Mouse (Mus musculus): ENCODE measurements at regions not wholly inside any gene's neighbourhood (a gene's known extent, or its start where the extent isn't known, plus 50 kb on each side); places are given as distances from the start of the nearest gene placed in this dataset.

DNA sequence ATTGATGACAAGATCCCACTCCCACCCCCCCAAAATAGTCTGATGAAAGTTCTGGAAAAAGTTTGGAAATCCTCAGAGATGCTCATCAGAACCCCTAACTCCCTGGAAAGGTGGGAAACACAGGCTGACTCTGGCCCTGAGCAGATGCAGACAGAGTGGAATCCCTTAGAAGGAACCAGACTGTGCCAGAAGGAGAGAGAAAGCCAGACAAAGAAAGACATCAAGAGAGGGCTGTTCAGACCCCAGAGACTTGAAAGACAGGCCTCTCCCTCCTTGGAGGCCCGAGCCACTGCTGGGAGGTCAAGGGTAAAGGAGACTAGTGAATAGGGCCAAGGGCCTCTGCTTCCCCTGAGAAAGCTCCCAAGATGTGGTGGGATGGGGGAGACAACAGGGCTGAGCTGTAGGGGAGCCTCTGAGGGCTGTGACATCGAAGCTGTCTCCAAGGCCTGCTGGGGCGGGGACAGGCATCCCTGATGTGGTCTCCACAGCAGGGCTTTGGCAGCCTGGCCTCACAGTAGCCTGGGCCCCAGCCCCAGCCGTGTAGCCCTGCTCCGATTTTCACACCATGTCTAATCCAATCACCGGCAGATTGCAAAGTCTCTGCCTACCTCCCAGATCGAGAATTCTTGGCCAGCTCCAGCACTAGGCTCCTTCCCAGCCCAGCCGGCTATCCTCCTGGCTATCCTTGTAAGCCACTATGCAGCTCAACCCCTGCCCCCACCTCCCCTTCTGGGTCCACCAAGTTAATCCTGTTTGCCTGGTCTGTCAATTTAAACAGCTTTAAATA lies 83.5 kb upstream of the Parp11 start:
- no peak overlapping the region for H3K4me2 ChIP-seq
- peaks cover 47% of the 10 kb centered on the region for H3K27me3 ChIP-seq (replicated peaks)
- WGBS (ENCODE audit: insufficient replicate concordance) = 40% methylated on average over 8 of the region's 8 CpGs
- no peaks in the 10 kb centered on the region for H3K36me3 ChIP-seq
- H3K9ac ChIP-seq = no peak overlapping the region
- no peak for ATAC-seq
- no peaks in the 10 kb centered on the region for H3K9me3 ChIP-seq (replicated peaks)
- H3K4me1 ChIP-seq = peaks cover 12% of the 10 kb centered on the region
- no peak overlapping the region for H3K27ac ChIP-seq
- no peak overlapping the region for H3K4me3 ChIP-seq

DNA sequence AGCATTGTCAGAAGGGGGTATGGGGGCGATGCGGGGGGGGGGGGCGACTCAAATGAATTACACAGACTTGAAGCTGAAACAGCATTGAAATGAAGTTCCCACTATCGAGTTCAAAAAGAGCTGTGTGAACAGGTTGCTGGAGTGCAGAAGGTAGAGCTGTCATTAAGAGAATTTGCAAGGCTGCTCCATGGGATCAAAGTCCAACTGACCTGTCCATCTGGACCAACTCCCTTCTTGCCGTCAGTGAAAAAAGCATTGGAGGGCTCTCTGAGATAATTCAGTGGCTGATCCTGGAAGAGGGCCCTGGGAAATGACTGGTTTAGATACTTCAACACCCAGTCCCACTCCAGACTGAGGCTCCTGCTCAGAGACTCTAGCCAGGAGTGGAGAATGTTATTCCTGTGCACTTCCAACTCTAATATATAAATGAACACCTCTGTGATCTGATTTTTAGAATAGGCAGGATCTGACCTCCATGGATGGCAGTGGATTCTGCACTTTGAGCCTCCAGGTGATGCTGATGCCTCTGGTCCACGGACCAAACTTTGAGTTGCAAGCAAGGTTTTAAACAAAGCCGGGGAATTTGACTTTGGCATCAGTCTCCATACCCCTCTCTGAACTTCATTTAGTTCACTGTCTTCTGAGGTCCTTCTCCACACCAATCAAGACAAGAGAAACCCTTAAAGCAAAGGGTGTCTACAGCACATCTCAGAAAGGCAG lies 82.6 kb upstream of the Parp11 start:
- Histone ChIP-seq H3K4me2 (no peak overlapping the region), H3K4me3 (no peak overlapping the region), H3K9ac (no peak overlapping the region), H3K27ac (no peak overlapping the region), H3K36me3 (no peaks in the 10 kb centered on the region), H3K4me1 (peaks cover 8% of the 10 kb centered on the region), H3K9me3 (replicated peaks) (no peaks in the 10 kb centered on the region), H3K27me3 (replicated peaks) (peaks cover 47% of the 10 kb centered on the region)
- no peak for ATAC-seq
- WGBS (ENCODE audit: insufficient replicate concordance) = 32% methylated on average over 7 of the region's 7 CpGs

DNA sequence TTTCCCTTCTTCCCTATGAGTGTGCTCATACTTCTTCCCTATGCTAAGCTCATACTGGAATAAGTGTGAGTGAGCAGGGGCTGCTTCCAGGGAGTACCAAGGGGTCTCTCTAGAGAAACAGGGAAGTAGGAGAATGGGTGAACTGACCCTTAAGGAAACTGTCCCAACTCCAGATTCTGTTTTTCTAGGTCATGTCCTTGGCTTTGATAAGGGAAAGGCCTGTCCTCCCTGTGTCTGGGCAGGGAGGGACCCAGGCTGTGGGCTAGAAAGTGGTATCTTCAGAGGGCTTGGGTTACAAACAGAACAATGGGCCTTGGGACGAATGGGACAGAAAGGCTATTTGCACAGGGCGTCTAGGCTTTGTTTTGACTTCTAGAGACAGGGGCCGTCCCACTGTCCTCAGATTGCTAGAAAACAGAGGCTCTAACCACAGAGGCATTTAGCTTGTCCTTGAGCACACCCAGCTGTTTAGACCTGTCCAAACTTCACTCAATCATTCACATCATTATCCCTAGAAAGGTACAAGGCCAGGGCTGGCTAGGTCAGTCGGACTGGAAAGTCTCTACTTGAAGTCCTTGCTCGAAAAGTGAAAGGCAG lies 82.0 kb upstream of the Parp11 start:
- Histone ChIP-seq H3K9ac (no peak overlapping the region), H3K4me2 (no peak overlapping the region), H3K4me3 (no peak overlapping the region), H3K36me3 (no peaks in the 10 kb centered on the region), H3K9me3 (replicated peaks) (no peaks in the 10 kb centered on the region), H3K27me3 (replicated peaks) (peaks cover 47% of the 10 kb centered on the region), H3K4me1 (peaks cover 6% of the 10 kb centered on the region; the same call in 1 of the 2 replicates), H3K27ac (no peak overlapping the region)
- no peak for ATAC-seq
- 54% methylated on average over 5 of the region's 5 CpGs for WGBS (ENCODE audit: insufficient replicate concordance)

DNA sequence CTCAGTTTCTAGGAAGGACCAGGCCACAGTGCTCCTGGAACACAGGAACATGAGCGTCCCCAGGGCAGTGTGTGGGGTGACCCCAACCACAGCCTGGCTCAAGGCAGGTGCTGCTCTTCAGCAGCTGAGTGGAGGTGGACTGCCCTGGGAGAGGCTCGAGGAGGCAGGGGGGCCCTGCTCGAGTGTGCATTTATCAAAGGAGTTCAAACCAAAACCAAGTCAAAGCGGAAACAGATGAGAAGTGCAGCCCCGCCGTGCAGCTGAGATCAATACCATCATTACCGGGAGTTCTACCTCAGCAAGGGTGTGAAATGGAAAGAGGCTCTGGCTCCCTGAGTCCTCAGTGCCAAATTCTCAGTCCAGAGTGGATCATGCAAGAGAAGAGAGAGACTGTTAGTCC lies 81.4 kb upstream of the Parp11 start:
- Histone ChIP-seq H3K4me2 (no peak overlapping the region), H3K27ac (no peak overlapping the region), H3K36me3 (no peaks in the 10 kb centered on the region), H3K9ac (no peak overlapping the region), H3K27me3 (replicated peaks) (peaks cover 47% of the 10 kb centered on the region), H3K4me1 (peaks cover 6% of the 10 kb centered on the region; the same call in 1 of the 2 replicates), H3K9me3 (replicated peaks) (no peaks in the 10 kb centered on the region), H3K4me3 (no peak overlapping the region)
- no peak for ATAC-seq
- 46% methylated on average over 7 of the region's 7 CpGs for WGBS (ENCODE audit: insufficient replicate concordance)

DNA sequence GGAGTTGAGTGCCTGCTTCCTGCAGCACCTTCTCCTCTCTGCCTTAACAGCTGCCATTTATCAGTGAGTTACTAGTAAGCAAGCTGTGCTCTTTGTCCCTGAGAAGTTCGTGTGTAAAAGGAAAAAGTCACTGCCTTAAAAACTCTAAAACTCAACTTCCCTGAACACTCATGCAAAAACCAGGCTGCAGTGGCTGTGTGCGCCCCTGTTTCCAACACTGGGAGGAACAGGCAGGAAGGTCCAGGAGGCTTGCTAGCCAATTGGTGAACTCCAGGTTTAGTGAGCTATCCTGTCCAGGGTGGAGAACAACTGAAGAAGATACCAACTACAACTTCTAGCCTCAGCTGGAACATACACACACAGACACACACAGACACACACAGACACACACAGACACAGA lies 81.0 kb upstream of the Parp11 start:
- Histone ChIP-seq H3K36me3 (no peaks in the 10 kb centered on the region), H3K4me3 (no peak overlapping the region), H3K4me1 (peaks cover 6% of the 10 kb centered on the region; the same call in 1 of the 2 replicates), H3K27ac (no peak overlapping the region), H3K4me2 (no peak overlapping the region), H3K9me3 (replicated peaks) (no peaks in the 10 kb centered on the region), H3K27me3 (replicated peaks) (peaks cover 45% of the 10 kb centered on the region), H3K9ac (no peak overlapping the region)
- no peak for ATAC-seq
- WGBS (ENCODE audit: insufficient replicate concordance) = 42% methylated on average over 2 of the region's 2 CpGs

DNA sequence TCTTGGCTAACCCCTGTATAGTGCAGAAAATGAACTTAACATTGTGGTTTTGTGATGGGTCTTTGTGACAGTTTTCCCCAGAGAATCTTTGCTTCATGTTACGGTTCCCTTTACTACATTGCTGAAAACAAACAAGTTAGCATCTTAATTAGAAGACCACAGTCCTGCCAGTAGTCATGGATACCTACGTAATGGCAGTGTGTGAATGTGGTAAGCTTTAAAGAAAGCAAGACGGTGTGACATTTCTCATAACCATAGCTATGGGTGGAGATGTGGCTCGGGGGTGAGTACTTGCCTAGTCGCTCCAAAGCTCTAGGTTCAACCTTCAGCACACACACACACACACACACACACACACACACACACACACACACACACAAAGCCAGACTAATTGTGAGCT lies 73.6 kb upstream of the Parp11 start:
- Histone ChIP-seq H3K4me2 (no peak overlapping the region), H3K4me3 (no peak overlapping the region), H3K27ac (no peak overlapping the region), H3K9ac (no peak overlapping the region), H3K27me3 (replicated peaks) (no peaks in the 10 kb centered on the region; the same call in none of the 2 replicates), H3K4me1 (peaks cover 5% of the 10 kb centered on the region; the same call in 1 of the 2 replicates), H3K36me3 (no peaks in the 10 kb centered on the region), H3K9me3 (replicated peaks) (no peaks in the 10 kb centered on the region)
- ATAC-seq = no peak
- 71% methylated on average over 5 of the region's 5 CpGs for WGBS (ENCODE audit: insufficient replicate concordance)

DNA sequence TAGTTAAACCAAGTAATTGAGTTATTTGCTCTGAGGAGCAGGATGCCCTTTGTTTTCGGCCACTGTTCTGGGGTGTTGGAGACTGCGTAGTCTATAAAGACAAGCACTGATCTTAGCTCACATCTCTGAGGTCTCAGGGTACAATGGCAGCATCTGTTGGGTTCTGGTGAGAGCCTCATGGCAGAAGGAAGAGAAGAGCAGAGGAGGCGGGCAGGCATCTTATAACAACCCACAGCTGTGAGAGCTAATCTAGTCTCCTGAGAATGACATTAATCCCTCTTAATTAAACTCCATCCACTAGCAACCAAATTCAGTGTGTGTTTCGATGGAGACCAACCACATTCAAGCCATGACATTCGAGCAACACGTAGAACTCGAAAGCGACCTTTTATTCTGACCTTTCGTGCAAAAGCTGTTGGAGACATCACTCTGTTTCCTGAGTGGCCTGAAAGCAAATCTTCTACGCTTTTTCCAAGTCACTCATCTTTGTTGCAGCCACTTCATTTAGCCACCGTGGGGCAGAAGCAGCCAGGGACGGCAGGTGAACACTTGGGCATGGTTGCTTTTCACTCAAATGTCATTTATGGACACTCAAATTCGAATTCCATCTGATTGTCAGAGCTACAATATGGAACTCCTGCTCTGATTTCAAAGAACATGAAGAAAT lies 72.7 kb upstream of the Parp11 start:
- Histone ChIP-seq H3K4me3 (no peak overlapping the region), H3K4me1 (peaks cover 7% of the 10 kb centered on the region; the same call in 1 of the 2 replicates), H3K4me2 (no peak overlapping the region), H3K36me3 (no peaks in the 10 kb centered on the region), H3K9ac (no peak overlapping the region), H3K9me3 (replicated peaks) (no peaks in the 10 kb centered on the region), H3K27ac (no peak overlapping the region), H3K27me3 (replicated peaks) (no peaks in the 10 kb centered on the region; the same call in none of the 2 replicates)
- 68% methylated on average over 13 of the region's 13 CpGs for WGBS (ENCODE audit: insufficient replicate concordance)
- no peak for ATAC-seq

DNA sequence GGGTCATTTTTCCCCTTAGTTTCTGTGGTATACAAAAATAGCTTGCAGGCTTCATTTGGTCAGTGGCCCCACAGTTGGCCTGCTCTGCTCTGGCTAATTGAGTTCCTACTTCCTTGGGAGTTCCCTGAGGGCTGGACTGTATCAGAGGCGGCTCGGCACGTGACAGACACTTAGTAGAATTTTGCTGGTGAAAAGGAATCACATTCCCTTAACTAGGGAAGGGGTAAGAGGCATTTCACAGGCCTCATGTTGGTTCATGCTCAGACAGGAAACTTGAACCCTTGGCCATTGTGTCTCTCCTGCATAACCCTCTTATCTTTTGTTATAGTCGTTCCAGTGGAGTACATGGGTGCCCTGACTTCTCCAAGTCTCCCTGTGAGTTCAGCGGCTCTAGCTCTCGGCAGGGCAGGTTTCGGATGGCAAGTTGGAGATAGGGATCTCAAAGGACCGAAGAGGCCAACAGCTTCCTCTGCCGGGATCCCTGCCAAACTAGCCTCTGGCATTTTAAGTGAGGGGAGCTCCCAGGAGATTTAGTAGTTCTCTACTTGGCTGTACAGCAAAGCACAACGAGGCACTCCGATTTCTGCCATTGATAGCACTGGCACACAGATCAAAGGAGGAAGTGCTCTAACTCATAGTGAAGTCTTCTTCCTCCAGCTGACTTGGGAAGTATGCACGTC lies 72.0 kb upstream of the Parp11 start:
- Histone ChIP-seq H3K9ac (no peak overlapping the region), H3K36me3 (no peaks in the 10 kb centered on the region), H3K4me2 (no peak overlapping the region), H3K4me3 (no peak overlapping the region), H3K9me3 (replicated peaks) (no peaks in the 10 kb centered on the region), H3K27me3 (replicated peaks) (no peaks in the 10 kb centered on the region; the same call in none of the 2 replicates), H3K4me1 (peaks cover 10% of the 10 kb centered on the region; the same call in 1 of the 2 replicates), H3K27ac (no peak overlapping the region)
- no peak for ATAC-seq
- WGBS (ENCODE audit: insufficient replicate concordance) = 34% methylated on average over 12 of the region's 12 CpGs

DNA sequence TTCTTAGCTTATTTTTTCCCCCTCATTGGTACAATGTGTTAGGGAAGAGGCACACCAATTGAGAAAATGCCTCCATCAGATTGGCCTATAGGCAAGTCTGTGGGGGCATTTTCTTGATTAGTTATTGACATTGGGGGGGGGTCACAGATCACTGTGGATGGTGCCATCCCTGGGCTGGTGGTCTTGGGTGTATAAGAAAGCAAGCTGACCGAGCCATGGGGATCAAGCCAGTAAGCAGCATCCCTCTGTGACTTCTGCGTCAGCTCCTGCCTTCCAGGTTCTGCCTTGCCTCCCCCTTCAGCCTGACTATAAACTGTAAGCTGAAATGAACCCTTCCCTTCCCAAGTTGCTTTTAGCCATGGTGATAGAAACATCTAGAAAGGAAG lies 71.5 kb upstream of the Parp11 start:
- 63% methylated on average over 2 of the region's 2 CpGs for WGBS (ENCODE audit: insufficient replicate concordance)

DNA sequence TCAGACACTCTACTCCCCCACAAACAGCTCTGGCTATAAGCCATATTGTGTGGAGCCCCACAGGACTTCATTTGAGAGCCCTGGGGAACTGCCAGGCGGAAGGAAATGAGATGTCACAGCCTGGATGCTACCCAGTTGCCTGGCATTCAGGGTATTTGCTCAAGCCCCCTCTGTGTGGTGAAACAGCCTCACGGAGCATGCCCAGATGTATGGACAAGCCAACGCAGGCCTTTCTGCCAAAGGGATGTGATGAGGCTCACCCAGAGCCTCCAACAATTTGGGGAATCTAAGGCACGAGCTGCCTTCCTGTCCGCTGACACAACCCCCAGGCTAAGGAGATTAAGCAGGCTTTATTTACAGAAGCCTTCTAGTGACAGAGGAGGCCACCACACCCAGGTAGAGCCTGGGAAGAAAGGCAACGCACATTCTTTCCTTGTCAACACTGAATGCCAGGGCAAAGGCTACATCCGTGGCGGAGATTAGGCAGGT lies 70.9 kb upstream of the Parp11 start:
- H3K27me3 ChIP-seq (replicated peaks) = no peaks in the 10 kb centered on the region; the same call in none of the 2 replicates
- no peak overlapping the region for H3K4me2 ChIP-seq
- ATAC-seq = no peak
- 58% methylated on average over 8 of the region's 8 CpGs for WGBS (ENCODE audit: insufficient replicate concordance)
- no peaks in the 10 kb centered on the region for H3K9me3 ChIP-seq (replicated peaks)
- H3K9ac ChIP-seq = no peak overlapping the region
- no peak overlapping the region for H3K4me3 ChIP-seq
- H3K4me1 ChIP-seq = peaks cover 10% of the 10 kb centered on the region; the same call in 1 of the 2 replicates
- H3K27ac ChIP-seq = no peak overlapping the region
- no peaks in the 10 kb centered on the region for H3K36me3 ChIP-seq

More for the DNA sequence above, 71.5 kb upstream of the Parp11 start:
- Histone ChIP-seq H3K27me3 (replicated peaks) (no peaks in the 10 kb centered on the region; the same call in none of the 2 replicates), H3K9ac (no peak overlapping the region), H3K4me1 (peaks cover 10% of the 10 kb centered on the region; the same call in 1 of the 2 replicates), H3K9me3 (replicated peaks) (no peaks in the 10 kb centered on the region), H3K36me3 (no peaks in the 10 kb centered on the region), H3K4me2 (no peak overlapping the region), H3K4me3 (no peak overlapping the region), H3K27ac (no peak overlapping the region)
- ATAC-seq = no peak

DNA sequence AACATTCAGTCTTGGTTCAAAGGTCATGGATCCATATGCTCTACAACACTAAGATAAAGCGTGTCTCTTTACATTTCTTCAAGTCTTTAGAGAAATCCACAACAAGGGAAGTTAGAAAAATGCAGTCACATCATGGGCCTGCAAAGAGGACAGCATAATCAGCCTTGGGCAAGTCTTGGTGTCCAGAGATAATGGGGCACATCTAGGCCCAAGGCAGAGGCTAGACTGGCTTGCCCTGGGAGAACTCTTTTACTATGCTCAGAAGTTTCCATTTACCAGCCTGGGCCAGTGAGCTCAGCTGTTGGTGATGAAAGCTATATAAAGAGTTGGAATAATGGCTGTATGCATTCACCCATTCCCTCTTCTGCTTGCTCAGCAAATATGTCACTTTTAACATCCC lies 67.9 kb upstream of the Parp11 start:
- Histone ChIP-seq H3K9me3 (replicated peaks) (no peaks in the 10 kb centered on the region), H3K27me3 (replicated peaks) (no peaks in the 10 kb centered on the region; the same call in 1 of the 2 replicates), H3K4me2 (no peak overlapping the region), H3K27ac (no peak overlapping the region), H3K4me1 (peaks cover 10% of the 10 kb centered on the region; the same call in 1 of the 2 replicates), H3K4me3 (no peak overlapping the region), H3K9ac (no peak overlapping the region), H3K36me3 (no peaks in the 10 kb centered on the region)
- 77% methylated on average over 1 of the region's 1 CpGs for WGBS (ENCODE audit: insufficient replicate concordance)
- no peak for ATAC-seq
